Mouse (Mus musculus): ENCODE results near the gene Sgpp1. TPM values are rescaled to one million over a fixed set of nuclear protein-coding genes. Genes with fewer than 3 reads are reported as not detected.

Gene Sgpp1
- polyA plus RNA-seq (2014; fragmentation: Illumina TruSeq; extraction: RNeasy Lipid Tissue Mini Kit (QIAGEN cat#74804); ENCODE audit: insufficient read depth, low read depth, low replicate concordance): 22.4 TPM

GRCm38 (mm10) chr12:75735246-75736200 is at the start of gene Sgpp1:
TSS of gene Sgpp1 (minus strand) at chr12:75735729.

GRCm38 (mm10) chr12:75669258-75670106 is 66.0 kb downstream of the Sgpp1 start, which contains the start of gene Wdr89:
TSS of gene Wdr89 (minus strand) at chr12:75669537.

Other genes with a start within 250 kb of the Sgpp1 start
- gene Ppp2r5e, start 139.5 kb downstream of the Sgpp1 start, polyA plus RNA-seq (2014; fragmentation: Illumina TruSeq; extraction: RNeasy Lipid Tissue Mini Kit (QIAGEN cat#74804); ENCODE audit: insufficient read depth, low read depth, low replicate concordance): 14.3 TPM
- 6.9 TPM for gene Wdr89, start 66.2 kb downstream of the Sgpp1 start, polyA plus RNA-seq (2014; fragmentation: Illumina TruSeq; extraction: RNeasy Lipid Tissue Mini Kit (QIAGEN cat#74804); ENCODE audit: insufficient read depth, low read depth, low replicate concordance)
- 31.2 TPM for gene Syne2, start 82.4 kb upstream of the Sgpp1 start, polyA plus RNA-seq (2014; fragmentation: Illumina TruSeq; extraction: RNeasy Lipid Tissue Mini Kit (QIAGEN cat#74804); ENCODE audit: insufficient read depth, low read depth, low replicate concordance)

Data from lung, adult 10 weeks (tissue).